Mouse (Mus musculus) 416B (cell line): ENCODE results near the gene Satb1.
A peak's percentile ranks its signal among the peaks of the same experiment; 100 is the strongest.

ENCODE experiments used
- DNase-seq: peaks from one replicate; pipeline ENCODE4 v3.0.0; 2011; ENCODE audit warnings: low read depth

The Satb1 gene

GRCm38 (mm10) chr17:51832900-51833577 is at the start of gene Satb1:
TSS of gene Satb1 (minus strand) at chr17:51833290.
- peak; percentile 35 for DNase-seq

GRCm38 (mm10) chr17:51882566-51882965 is 49.5 kb upstream of the Satb1 start:
- no peak for DNase-seq

- no peak for DNase-seq
Observed at GRCm38 (mm10) chr17:51880895-51881622, 48.0 kb upstream of the Satb1 start.

GRCm38 (mm10) chr17:51880221-51880620 is 47.1 kb upstream of the Satb1 start:
- no peak for DNase-seq

GRCm38 (mm10) chr17:51879736-51880135 is 46.6 kb upstream of the Satb1 start:
- DNase-seq: no peak

- DNase-seq: no peak
Observed at GRCm38 (mm10) chr17:51879171-51879570, 46.1 kb upstream of the Satb1 start.

- DNase-seq: no peak
Observed at GRCm38 (mm10) chr17:51876471-51876870, 43.4 kb upstream of the Satb1 start.

GRCm38 (mm10) chr17:51857616-51858015 is 24.5 kb upstream of the Satb1 start:
- no peak for DNase-seq

- no peak for DNase-seq
Observed at GRCm38 (mm10) chr17:51856332-51856731, 23.2 kb upstream of the Satb1 start.

- no peak for DNase-seq
Observed at GRCm38 (mm10) chr17:51855261-51855660, 22.2 kb upstream of the Satb1 start.

GRCm38 (mm10) chr17:51853952-51854351 is 20.9 kb upstream of the Satb1 start:
- DNase-seq: peak; percentile 41

GRCm38 (mm10) chr17:51840596-51840995 is 7.5 kb upstream of the Satb1 start:
- DNase-seq: no peak

GRCm38 (mm10) chr17:51839484-51839883 is 6.4 kb upstream of the Satb1 start:
- DNase-seq: no peak

GRCm38 (mm10) chr17:51836901-51837300 is 3.8 kb upstream of the Satb1 start:
- no peak for DNase-seq

GRCm38 (mm10) chr17:51836243-51836642 is 3.2 kb upstream of the Satb1 start:
- no peak for DNase-seq

- DNase-seq: no peak
Observed at GRCm38 (mm10) chr17:51833578-51834361, 680 bp upstream of the Satb1 start.

- peak; percentile 37 for DNase-seq
Observed at GRCm38 (mm10) chr17:51832421-51832875, 642 bp downstream of the Satb1 start.

- no peak for DNase-seq
Observed at GRCm38 (mm10) chr17:51831702-51832420, 1.2 kb downstream of the Satb1 start.

GRCm38 (mm10) chr17:51831121-51831701 is 1.9 kb downstream of the Satb1 start:
- no peak for DNase-seq

GRCm38 (mm10) chr17:51829436-51829835 is 3.7 kb downstream of the Satb1 start:
- DNase-seq: no peak

GRCm38 (mm10) chr17:51827922-51828410 is 5.1 kb downstream of the Satb1 start:
- no peak for DNase-seq
